Mouse (Mus musculus) hindbrain, embryonic 11.5 days (tissue): ENCODE measurements around the gene Mgmt. TPM values are rescaled to one million over a fixed set of nuclear protein-coding genes. Genes with fewer than 3 reads are reported as not detected.

ENCODE experiments used
- ATAC-seq: fragments of 200-750 bp; cut with Nextera tagmentation; 2 replicates; pipeline ENCODE4 v1.8.0; 2017; ENCODE audit warnings: mild to moderate bottlenecking, moderate TSS enrichment, moderate library complexity; ENCODE audit not compliant: low FRiP score
- DNase-seq: peaks from one replicate; pipeline ENCODE4 v3.0.0-alpha.2; 2015; ENCODE audit warnings: low spot score
- H3K27ac ChIP-seq: fragments of 300-500 bp; sonication (generic); 2 replicates; pipeline ENCODE4 v1.5.1; 2014; ENCODE audit warnings: mild to moderate bottlenecking, low read depth, low read length
- H3K27me3 ChIP-seq: fragments of 300-500 bp; sonication (generic); 2 replicates; pipeline ENCODE4 v1.6.1; 2014; ENCODE audit warnings: mild to moderate bottlenecking, low read length, moderate library complexity, mixed read lengths; ENCODE audit not compliant: control insufficient read depth, insufficient read depth
- H3K36me3 ChIP-seq: fragments of 300-500 bp; sonication (generic); 2 replicates; pipeline ENCODE4 v1.6.1; 2014; ENCODE audit warnings: mild to moderate bottlenecking, low read length, moderate library complexity, mixed read lengths; ENCODE audit not compliant: control insufficient read depth, insufficient read depth
- H3K4me1 ChIP-seq: fragments of 300-500 bp; sonication (generic); replicated peaks from 2 replicates; pipeline ENCODE4 v1.6.1; 2014; ENCODE audit warnings: low read length, mixed read lengths; ENCODE audit not compliant: control insufficient read depth, insufficient read depth
- H3K4me2 ChIP-seq: fragments of 300-500 bp; sonication (generic); replicated peaks from 2 replicates; pipeline ENCODE4 v1.6.1; 2014; ENCODE audit warnings: mild to moderate bottlenecking, low read depth, low read length
- H3K4me3 ChIP-seq: fragments of 300-500 bp; sonication (generic); 2 replicates; pipeline ENCODE4 v1.5.1; 2014; ENCODE audit warnings: low read depth, low read length
- H3K9ac ChIP-seq: fragments of 300-500 bp; sonication (generic); 2 replicates; pipeline ENCODE4 v1.6.1; 2014; ENCODE audit warnings: low read depth, low read length
- H3K9me3 ChIP-seq: fragments of 300-500 bp; sonication (generic); 2 replicates; pipeline ENCODE4 v1.6.1; 2016; ENCODE audit warnings: low read length; ENCODE audit not compliant: control insufficient read depth
- WGBS: fragments of 180-500 bp; shearing (Covaris S2); extraction: QIAGEN DNeasy Blood & Tissue Kit; methylation state at CpG from one replicate; pipeline ENCODE4 v1.1.7; 2014; 5-methylcytosine and 5-hydroxymethylcytosine counted together
- polyA plus RNA-seq: library from polyadenylated mRNA; unstranded; fragments of >200 nt; fragmentation: Nextera tagmentation; extraction: Ambion mirVana; gene quantifications from 2 replicates; pipeline ENCODE4 v1.2.1, GENCODE M21; 2014

The Mgmt gene
- polyA plus RNA-seq, 1 experiment from 2014 or later = 3.9 TPM

GRCm38 (mm10) chr7:137075301-137075700 lies 180.9 kb downstream of the Mgmt start:
- H3K27ac ChIP-seq = no peak overlapping the region
- 90% methylated on average over 1 of the region's 1 CpGs for WGBS

GRCm38 (mm10) chr7:137080171-137080570 lies 185.8 kb downstream of the Mgmt start:
- Histone ChIP-seq H3K27me3 (no peaks in the 10 kb centered on the region), H3K9ac (no peak overlapping the region), H3K4me2 (no peak overlapping the region), H3K9me3 (no peaks in the 10 kb centered on the region), H3K4me1 (no peaks in the 10 kb centered on the region), H3K36me3 (no peaks in the 10 kb centered on the region), H3K4me3 (no peak overlapping the region), H3K27ac (no peak overlapping the region)
- ATAC-seq (no peak), DNase-seq (no peak)
- WGBS = 91% methylated on average over 4 of the region's 4 CpGs

More at GRCm38 (mm10) chr7:137075301-137075700, 180.9 kb downstream of the Mgmt start:
- no peak overlapping the region for H3K4me3 ChIP-seq
- ATAC-seq (no peak), DNase-seq (no peak)
- no peaks in the 10 kb centered on the region for H3K36me3 ChIP-seq
- H3K27me3 ChIP-seq = no peaks in the 10 kb centered on the region
- H3K4me2 ChIP-seq = no peak overlapping the region
- H3K9me3 ChIP-seq = no peaks in the 10 kb centered on the region
- no peaks in the 10 kb centered on the region for H3K4me1 ChIP-seq
- no peak overlapping the region for H3K9ac ChIP-seq

- Histone ChIP-seq H3K9ac (no peak overlapping the region), H3K4me3 (no peak overlapping the region), H3K36me3 (no peaks in the 10 kb centered on the region), H3K9me3 (no peaks in the 10 kb centered on the region), H3K4me1 (no peaks in the 10 kb centered on the region), H3K4me2 (no peak overlapping the region), H3K27ac (no peak overlapping the region), H3K27me3 (no peaks in the 10 kb centered on the region)
- no peak for DNase-seq
- 92% methylated on average over 6 of the region's 6 CpGs for WGBS
- ATAC-seq = no peak
Measured at GRCm38 (mm10) chr7:137082171-137082570, 187.8 kb downstream of the Mgmt start.

GRCm38 (mm10) chr7:137084651-137085050 lies 190.2 kb downstream of the Mgmt start:
- WGBS = 91% methylated on average over 7 of the region's 7 CpGs
- ATAC-seq = no peak
- no peaks in the 10 kb centered on the region for H3K4me1 ChIP-seq
- no peaks in the 10 kb centered on the region for H3K27me3 ChIP-seq
- H3K9ac ChIP-seq = no peak overlapping the region
- DNase-seq = no peak
- no peaks in the 10 kb centered on the region for H3K9me3 ChIP-seq
- no peak overlapping the region for H3K4me3 ChIP-seq
- no peaks in the 10 kb centered on the region for H3K36me3 ChIP-seq
- H3K4me2 ChIP-seq = no peak overlapping the region
- no peak overlapping the region for H3K27ac ChIP-seq

GRCm38 (mm10) chr7:137085969-137086606 lies 191.7 kb downstream of the Mgmt start:
- Histone ChIP-seq H3K36me3 (no peaks in the 10 kb centered on the region), H3K4me1 (no peaks in the 10 kb centered on the region), H3K27ac (no peak overlapping the region), H3K4me2 (no peak overlapping the region), H3K9me3 (no peaks in the 10 kb centered on the region), H3K4me3 (no peak overlapping the region), H3K9ac (no peak overlapping the region), H3K27me3 (no peaks in the 10 kb centered on the region)
- 60% methylated on average over 14 of the region's 14 CpGs for WGBS
- DNase-seq = no peak
- ATAC-seq = no peak

GRCm38 (mm10) chr7:137087136-137087535 lies 192.7 kb downstream of the Mgmt start:
- 62% methylated on average over 6 of the region's 6 CpGs for WGBS
- H3K27ac ChIP-seq = no peak overlapping the region

GRCm38 (mm10) chr7:137088141-137088540 lies 193.7 kb downstream of the Mgmt start:
- no peaks in the 10 kb centered on the region for H3K4me1 ChIP-seq
- H3K27ac ChIP-seq = no peak overlapping the region
- WGBS = 83% methylated on average over 6 of the region's 6 CpGs
- no peaks in the 10 kb centered on the region for H3K36me3 ChIP-seq
- no peaks in the 10 kb centered on the region for H3K27me3 ChIP-seq
- H3K9me3 ChIP-seq = no peaks in the 10 kb centered on the region
- H3K4me3 ChIP-seq = no peak overlapping the region
- no peak overlapping the region for H3K4me2 ChIP-seq
- DNase-seq (no peak), ATAC-seq (no peak)
- no peak overlapping the region for H3K9ac ChIP-seq

More at GRCm38 (mm10) chr7:137087136-137087535, 192.7 kb downstream of the Mgmt start:
- H3K27me3 ChIP-seq = no peaks in the 10 kb centered on the region
- no peak for ATAC-seq
- H3K4me2 ChIP-seq = no peak overlapping the region
- no peak overlapping the region for H3K9ac ChIP-seq
- H3K9me3 ChIP-seq = no peaks in the 10 kb centered on the region
- H3K4me3 ChIP-seq = no peak overlapping the region
- DNase-seq = no peak
- H3K4me1 ChIP-seq = no peaks in the 10 kb centered on the region
- H3K36me3 ChIP-seq = no peaks in the 10 kb centered on the region

GRCm38 (mm10) chr7:137094551-137094950 lies 200.1 kb downstream of the Mgmt start:
- 81% methylated on average over 1 of the region's 1 CpGs for WGBS

GRCm38 (mm10) chr7:137095702-137096101 lies 201.3 kb downstream of the Mgmt start:
- Histone ChIP-seq H3K9ac (no peak overlapping the region), H3K9me3 (no peaks in the 10 kb centered on the region), H3K4me3 (no peak overlapping the region), H3K27ac (no peak overlapping the region), H3K4me2 (no peak overlapping the region), H3K4me1 (no peaks in the 10 kb centered on the region), H3K36me3 (no peaks in the 10 kb centered on the region), H3K27me3 (no peaks in the 10 kb centered on the region)
- WGBS = 85% methylated on average over 1 of the region's 1 CpGs
- no peak for ATAC-seq
- DNase-seq = no peak

More at GRCm38 (mm10) chr7:137094551-137094950, 200.1 kb downstream of the Mgmt start:
- DNase-seq (no peak), ATAC-seq (no peak)
- no peaks in the 10 kb centered on the region for H3K4me1 ChIP-seq
- H3K4me3 ChIP-seq = no peak overlapping the region
- H3K9me3 ChIP-seq = no peaks in the 10 kb centered on the region
- H3K4me2 ChIP-seq = no peak overlapping the region
- H3K27ac ChIP-seq = no peak overlapping the region
- H3K9ac ChIP-seq = no peak overlapping the region
- no peaks in the 10 kb centered on the region for H3K36me3 ChIP-seq
- no peaks in the 10 kb centered on the region for H3K27me3 ChIP-seq
